Mouse (Mus musculus) CH12.LX (cell line): Measurements from ENCODE around the gene Npcd. TPM values are rescaled to one million over a fixed set of nuclear protein-coding genes. Genes with fewer than 3 reads are reported as not detected.
A peak's percentile ranks its signal among the peaks of the same experiment; 100 is the strongest.

ENCODE experiments used
- DNase-seq: peaks from one replicate; pipeline ENCODE4 v3.0.0-alpha.2; 2013; ENCODE audit errors: extremely low read depth
- H3K27ac ChIP-seq: 2 replicates; pipeline ENCODE4 v1.5.1; 2012; ENCODE audit warnings: low read depth, mild to moderate bottlenecking, control low read depth, moderate library complexity; ENCODE audit not compliant: insufficient read depth
- H3K27me3 ChIP-seq: replicated peaks from 2 replicates; pipeline ENCODE3; 2012; ENCODE audit warnings: inconsistent platforms
- H3K36me3 ChIP-seq, 2 experiments: replicated peaks in 1 of 2; 2 replicates each; pipeline versions ENCODE3 to v1.6.1; 2012; ENCODE audit warnings: inconsistent platforms in 1 of 2, low read length in 1 of 2, mild to moderate bottlenecking in 1 of 2, mixed read lengths in 1 of 2, moderate library complexity in 1 of 2; ENCODE audit not compliant: control insufficient read depth in 1 of 2, insufficient read depth in 1 of 2
- H3K4me1 ChIP-seq, 2 experiments: 2 replicates each; pipeline ENCODE4 v1.6.1; 2012; ENCODE audit warnings: inconsistent platforms in 1 of 2, moderate library complexity in 1 of 2; ENCODE audit not compliant: insufficient read depth in 2 of 2, control insufficient read depth in 1 of 2
- H3K4me2 ChIP-seq: 2 replicates; pipeline ENCODE4 v1.6.1; 2012; ENCODE audit warnings: low read depth, mild to moderate bottlenecking, control low read depth; ENCODE audit not compliant: poor library complexity, insufficient read depth, severe bottlenecking
- H3K4me3 ChIP-seq, 3 experiments: fragments of 150-350 bp in 1 of 3; sonication (generic) in 1 of 3; replicated peaks in 1 of 3; 2 replicates each; pipeline versions ENCODE3 to v1.5.1; 2011 to 2012; ENCODE audit warnings: low read depth in 2 of 3, low read length in 2 of 3, mild to moderate bottlenecking in 2 of 3, moderate library complexity in 2 of 3, control low read depth in 1 of 3, improper control_type of control experiment in 1 of 3, inconsistent platforms in 1 of 3, mixed read lengths in 1 of 3; ENCODE audit not compliant: poor library complexity in 1 of 3
- H3K79me2 ChIP-seq: replicated peaks from 2 replicates; pipeline ENCODE4 v1.6.1; 2012; ENCODE audit warnings: mild to moderate bottlenecking, moderate library complexity; ENCODE audit not compliant: control insufficient read depth, poor library complexity, insufficient read depth, severe bottlenecking; ENCODE audit errors: extremely low read depth
- H3K9ac ChIP-seq: 2 replicates; pipeline ENCODE4 v1.6.1; 2012; ENCODE audit warnings: low read depth, mild to moderate bottlenecking, control low read depth, moderate library complexity; ENCODE audit not compliant: insufficient read depth
- H3K9me3 ChIP-seq: replicated peaks from 2 replicates; pipeline ENCODE3; 2012; ENCODE audit warnings: low read length, inconsistent platforms, mixed read lengths
- BHLHE40 ChIP-seq: IDR thresholded peaks from 2 replicates; pipeline ENCODE4 v1.6.1; 2011; ENCODE audit warnings: mild to moderate bottlenecking, low read depth, low read length, improper control_type of control experiment
- CHD1 ChIP-seq: IDR thresholded peaks from 2 replicates; pipeline ENCODE4 v1.6.1; 2012; ENCODE audit warnings: low read depth, low read length, improper control_type of control experiment, inconsistent platforms
- CHD2 ChIP-seq: IDR thresholded peaks from 2 replicates; pipeline ENCODE4 v1.6.1; 2011; ENCODE audit warnings: low read length, improper control_type of control experiment
- CTCF ChIP-seq, 2 experiments: IDR thresholded peaks in 1 of 2; conservative IDR thresholded peaks in 1 of 2; 2 replicates each; pipeline ENCODE4 v1.5.1; 2011 to 2012; ENCODE audit warnings: low read depth in 2 of 2, low read length in 2 of 2, improper control_type of control experiment in 1 of 2, inconsistent platforms in 1 of 2, mild to moderate bottlenecking in 1 of 2, moderate library complexity in 1 of 2
- E2F4 ChIP-seq: IDR thresholded peaks from 2 replicates; pipeline ENCODE4 v1.6.1; 2011; ENCODE audit warnings: low read depth, low read length, improper control_type of control experiment; ENCODE audit not compliant: insufficient replicate concordance
- ELF1 ChIP-seq: IDR thresholded peaks from 2 replicates; pipeline ENCODE4 v1.6.1; 2014; ENCODE audit warnings: low read depth, mild to moderate bottlenecking, inconsistent platforms, low read length, improper control_type of control experiment
- EP300 ChIP-seq: IDR thresholded peaks from 2 replicates; pipeline ENCODE4 v1.6.1; 2011; ENCODE audit warnings: low read length, improper control_type of control experiment
- ETS1 ChIP-seq: conservative IDR thresholded peaks from 2 replicates; pipeline ENCODE4 v1.6.1; 2012; ENCODE audit warnings: low read depth, mild to moderate bottlenecking, inconsistent platforms, low read length, improper control_type of control experiment, moderate library complexity
- GABPA ChIP-seq: IDR thresholded peaks from 2 replicates; pipeline ENCODE4 v1.6.1; 2012; ENCODE audit warnings: low read depth, low read length, improper control_type of control experiment, inconsistent platforms; ENCODE audit not compliant: insufficient replicate concordance
- HCFC1 ChIP-seq: IDR thresholded peaks from 2 replicates; pipeline ENCODE4 v1.6.1; 2012; ENCODE audit warnings: low read depth, mild to moderate bottlenecking, inconsistent platforms, low read length, improper control_type of control experiment
- IRF4 ChIP-seq: IDR thresholded peaks from 2 replicates; pipeline ENCODE4 v1.6.1; 2014; ENCODE audit warnings: low read depth, mild to moderate bottlenecking, inconsistent platforms, low read length, improper control_type of control experiment
- JUN ChIP-seq: IDR thresholded peaks from 2 replicates; pipeline ENCODE4 v1.6.1; 2011; ENCODE audit warnings: low read depth, mild to moderate bottlenecking, low read length, improper control_type of control experiment, moderate library complexity; ENCODE audit not compliant: insufficient read depth
- JUND ChIP-seq: conservative IDR thresholded peaks from 2 replicates; pipeline ENCODE4 v1.6.1; 2011; ENCODE audit warnings: low read depth, low read length, improper control_type of control experiment
- KAT2A ChIP-seq: IDR thresholded peaks from 2 replicates; pipeline ENCODE4 v1.6.1; 2012; ENCODE audit warnings: low read length, improper control_type of control experiment, inconsistent platforms; ENCODE audit not compliant: insufficient replicate concordance
- MAFK ChIP-seq: IDR thresholded peaks from 2 replicates; pipeline ENCODE4 v1.6.1; 2011; ENCODE audit warnings: low read length, improper control_type of control experiment; ENCODE audit not compliant: insufficient replicate concordance
- MAX ChIP-seq: IDR thresholded peaks from 2 replicates; pipeline ENCODE4 v1.6.1; 2011; ENCODE audit warnings: low read length, improper control_type of control experiment
- MAZ ChIP-seq: IDR thresholded peaks from 2 replicates; pipeline ENCODE4 v1.6.1; 2012; ENCODE audit warnings: low read depth, mild to moderate bottlenecking, inconsistent platforms, low read length, improper control_type of control experiment, moderate library complexity
- MEF2A ChIP-seq: IDR thresholded peaks from 2 replicates; pipeline ENCODE4 v1.6.1; 2014; ENCODE audit warnings: low read depth, mild to moderate bottlenecking, inconsistent platforms, low read length, improper control_type of control experiment, borderline replicate concordance
- MXI1 ChIP-seq: IDR thresholded peaks from 2 replicates; pipeline ENCODE4 v1.6.1; 2011; ENCODE audit warnings: mild to moderate bottlenecking, low read depth, low read length, improper control_type of control experiment
- MYC ChIP-seq: IDR thresholded peaks from 2 replicates; pipeline ENCODE4 v1.6.1; 2011; ENCODE audit warnings: low read depth, mild to moderate bottlenecking, improper control_type of control experiment, low read length
- NELFE ChIP-seq: IDR thresholded peaks from 2 replicates; pipeline ENCODE4 v1.6.1; 2011; ENCODE audit warnings: low read depth, low read length, improper control_type of control experiment
- NRF1 ChIP-seq: IDR thresholded peaks from 2 replicates; pipeline ENCODE4 v1.6.1; 2014; ENCODE audit warnings: low read depth, mild to moderate bottlenecking, inconsistent platforms, low read length, improper control_type of control experiment, moderate library complexity
- PAX5 ChIP-seq: IDR thresholded peaks from 2 replicates; pipeline ENCODE4 v1.6.1; 2012; ENCODE audit warnings: low read length, inconsistent platforms, mixed read lengths
- POLR2A ChIP-seq: IDR thresholded peaks from 2 replicates; pipeline ENCODE4 v1.6.1; 2011; ENCODE audit warnings: low read depth, mild to moderate bottlenecking, improper control_type of control experiment, low read length
- POLR2AphosphoS2 ChIP-seq: IDR thresholded peaks from 2 replicates; pipeline ENCODE4 v1.6.1; 2011; ENCODE audit warnings: low read depth, low read length, improper control_type of control experiment
- RAD21 ChIP-seq: IDR thresholded peaks from 2 replicates; pipeline ENCODE4 v1.6.1; 2011; ENCODE audit warnings: low read depth, mild to moderate bottlenecking, low read length, improper control_type of control experiment, moderate library complexity
- RCOR1 ChIP-seq: conservative IDR thresholded peaks from 2 replicates; pipeline ENCODE4 v1.6.1; 2012; ENCODE audit warnings: low read depth, mild to moderate bottlenecking, inconsistent platforms, low read length, improper control_type of control experiment
- SIN3A ChIP-seq: IDR thresholded peaks from 2 replicates; pipeline ENCODE4 v1.6.1; 2012; ENCODE audit warnings: low read length, improper control_type of control experiment, inconsistent platforms
- SMC3 ChIP-seq: IDR thresholded peaks from 2 replicates; pipeline ENCODE4 v1.6.1; 2011; ENCODE audit warnings: low read depth, low read length, improper control_type of control experiment
- TBP ChIP-seq: conservative IDR thresholded peaks from 2 replicates; pipeline ENCODE4 v1.6.1; 2011; ENCODE audit warnings: low read depth, low read length, improper control_type of control experiment
- TCF12 ChIP-seq: IDR thresholded peaks from 2 replicates; pipeline ENCODE4 v1.6.1; 2014; ENCODE audit warnings: low read depth, mild to moderate bottlenecking, inconsistent platforms, low read length, improper control_type of control experiment
- UBTF ChIP-seq: IDR thresholded peaks from 2 replicates; pipeline ENCODE4 v1.6.1; 2012; ENCODE audit warnings: low read depth, mild to moderate bottlenecking, inconsistent platforms, low read length, improper control_type of control experiment, moderate library complexity
- USF1 ChIP-seq: IDR thresholded peaks from 2 replicates; pipeline ENCODE4 v1.6.1; 2014; ENCODE audit warnings: low read depth, mild to moderate bottlenecking, inconsistent platforms, low read length, improper control_type of control experiment
- USF2 ChIP-seq: conservative IDR thresholded peaks from 2 replicates; pipeline ENCODE4 v1.6.1; 2011; ENCODE audit warnings: low read depth, low read length, improper control_type of control experiment
- ZC3H11A ChIP-seq: IDR thresholded peaks from 2 replicates; pipeline ENCODE4 v1.6.1; 2012; ENCODE audit warnings: low read depth, mild to moderate bottlenecking, inconsistent platforms, low read length, improper control_type of control experiment
- ZKSCAN1 ChIP-seq: IDR thresholded peaks from 2 replicates; pipeline ENCODE4 v1.6.1; 2012; ENCODE audit warnings: low read depth, inconsistent platforms, low read length, improper control_type of control experiment, borderline replicate concordance
- ZMIZ1 ChIP-seq: IDR thresholded peaks from 2 replicates; pipeline ENCODE4 v1.6.1; 2012; ENCODE audit warnings: low read depth, mild to moderate bottlenecking, inconsistent platforms, low read length, improper control_type of control experiment
- ZNF384 ChIP-seq: IDR thresholded peaks from 2 replicates; pipeline ENCODE4 v1.6.1; 2012; ENCODE audit warnings: low read depth, low read length, improper control_type of control experiment, inconsistent platforms
- dilution Hi-C: fragments of 300-500 bp; cut with MboI; formaldehyde crosslinking; loops from 2 replicates; pipeline ENCODE4 v1.14.3; 2020; ENCODE audit warnings: low sequenced_read_pairs; ENCODE audit not compliant: extremely low pct_unique_long_range_greater_than_20kb, extremely low pct_ligation_motif_present
- in situ Hi-C: fragments of 300-500 bp; cut with MboI; formaldehyde crosslinking; loops from 3 replicates; pipeline ENCODE4 v1.14.3; 2019; ENCODE audit warnings: low sequenced_read_pairs, low pct_ligation_motif_present, low pct_unique_long_range_greater_than_20kb, mixed read lengths
- polyA plus RNA-seq: library from polyadenylated mRNA; unstranded; fragments of >175 nt; gene quantifications from 2 replicates; pipeline ENCODE4 v1.2.1, GENCODE M21; 2012; ENCODE audit warnings: low read depth; ENCODE audit not compliant: insufficient read length
- total RNA-seq, 2 experiments: library from RNA; depleted of rRNA; stranded (reverse); fragments of 300-350 nt in 1 of 2; fragments of >200 nt in 1 of 2; gene quantifications; 2 replicates each; pipeline ENCODE4 v1.2.3; 2012 to 2014

Gene Npcd
- total and polyA plus RNA-seq, 3 experiments = 0.59 TPM; not detected in 2

DNA sequence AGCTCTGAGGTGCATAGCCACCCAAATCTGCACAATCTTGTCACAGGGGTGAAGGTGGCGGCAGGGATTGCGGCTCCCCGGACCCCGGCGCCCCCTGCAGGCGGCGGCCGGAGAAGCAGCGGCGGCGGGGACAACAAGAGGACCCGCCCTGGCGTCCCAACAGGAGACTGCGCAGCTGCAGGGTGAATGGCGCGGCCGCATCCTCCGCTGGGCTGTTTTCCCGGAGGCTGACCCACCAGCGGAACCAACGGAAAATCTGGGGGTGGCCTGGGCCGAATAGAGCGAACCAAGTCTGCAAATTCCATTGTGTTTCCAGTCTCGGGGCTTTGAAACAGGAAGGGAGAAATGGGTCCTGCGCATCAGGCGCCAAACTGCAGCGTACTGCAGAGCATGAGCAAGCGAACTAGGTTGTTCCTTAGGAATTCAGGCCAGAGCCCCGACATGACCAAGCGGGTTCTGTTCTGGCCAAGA, 49.4 kb upstream of the Npcd start:
- Histone ChIP-seq H3K4me1 (peaks cover 3 to 7% of the 10 kb centered on the region in 2 experiments; a peak in 2 of 4 replicates), H3K4me3 (peak overlapping the region; percentile 47 to 59 (median 49)), H3K36me3 (no peaks in the 10 kb centered on the region), H3K4me2 (peak overlapping the region; percentile 6; the same call in 1 of the 2 replicates), H3K9me3 (no peaks in the 10 kb centered on the region), H3K9ac (peak overlapping the region; percentile 24; the same call in 1 of the 2 replicates), H3K79me2 (no peaks in the 10 kb centered on the region), H3K27ac (no peak overlapping the region), H3K27me3 (no peaks in the 10 kb centered on the region)
- DNase-seq = peak; percentile 80
- 0 out of 2 replicates have a peak, but pooled peaks have one; percentile 20 for TF ChIP-seq TBP
- peak; percentile 70 for TF ChIP-seq POLR2A
- TF ChIP-seq MYC = no peak
- peak; percentile 32; the same call in 1 of the 2 replicates for TF ChIP-seq MAX
- TF ChIP-seq TCF12 = peak; percentile 60; the same call in 1 of the 2 replicates
- TF ChIP-seq MAFK = no peak
- no peak for TF ChIP-seq MEF2A
- TF ChIP-seq CTCF (conservative IDR thresholded peaks at IDR 0.05 in 1 of 2, IDR thresholded peaks at IDR 0.05 in 1 of 2; ENCODE audit: low read depth in 2 of 2, low read length in 2 of 2) = peak in 1 of 2 experiments; percentile 93; a peak in 2 of 4 replicates
- TF ChIP-seq UBTF = no peak
- TF ChIP-seq ZNF384 = no peak
- peak; percentile 6; the same call in 1 of the 2 replicates for TF ChIP-seq ZC3H11A
- TF ChIP-seq RAD21 = peak; percentile 72
- no peak for TF ChIP-seq KAT2A
- 0 out of 2 replicates have a peak, but pooled peaks have one; percentile 10 for TF ChIP-seq HCFC1
- no peak for TF ChIP-seq ETS1
- peak; percentile 65 for TF ChIP-seq NELFE
- no peak for TF ChIP-seq MAZ
- TF ChIP-seq MXI1 = no peak
- no peak for TF ChIP-seq CHD2
- no peak for TF ChIP-seq EP300
- peak; percentile 48; the same call in 1 of the 2 replicates for TF ChIP-seq BHLHE40
- TF ChIP-seq USF2 = no peak
- TF ChIP-seq USF1 = no peak
- no peak for TF ChIP-seq ZKSCAN1
- no peak for TF ChIP-seq E2F4
- TF ChIP-seq PAX5 = no peak
- TF ChIP-seq SMC3 = peak; percentile 79
- TF ChIP-seq JUN = no peak
- TF ChIP-seq JUND = no peak
- no peak for TF ChIP-seq SIN3A
- no peak for TF ChIP-seq GABPA
- TF ChIP-seq NRF1 = peak; percentile 88
- TF ChIP-seq CHD1 = no peak
- 0 out of 2 replicates have a peak, but pooled peaks have one; percentile 44 for TF ChIP-seq ELF1
- TF ChIP-seq RCOR1 = no peak
- TF ChIP-seq IRF4 = no peak; the same call in 1 of the 2 replicates
- TF ChIP-seq POLR2AphosphoS2 = no peak
- TF ChIP-seq ZMIZ1 = no peak
- dilution Hi-C loops (no loop called here), in situ Hi-C loops (loop anchor here (10.0 kb wide), 1 partner anchor 49 kb away; the partner anchor contains the start of genes Cbx6 and Npcd)
